Mouse (Mus musculus) cortical plate, adult 2 months (tissue): ENCODE data around the gene Gm6583.

Source experiments
- CTCF ChIP-seq: fragments of 200-500 bp; IDR thresholded peaks from 2 replicates; pipeline ENCODE4 v1.5.1; 2011; ENCODE audit warnings: mild to moderate bottlenecking, control low read depth, low read length; ENCODE audit not compliant: insufficient read depth; ENCODE audit errors: extremely low read depth
- POLR2A ChIP-seq: fragments of 200-500 bp; IDR thresholded peaks from 2 replicates; pipeline ENCODE4 v1.6.1; 2011; ENCODE audit warnings: mild to moderate bottlenecking, low read length, control low read depth; ENCODE audit not compliant: insufficient read depth; ENCODE audit errors: extremely low read depth

DNA sequence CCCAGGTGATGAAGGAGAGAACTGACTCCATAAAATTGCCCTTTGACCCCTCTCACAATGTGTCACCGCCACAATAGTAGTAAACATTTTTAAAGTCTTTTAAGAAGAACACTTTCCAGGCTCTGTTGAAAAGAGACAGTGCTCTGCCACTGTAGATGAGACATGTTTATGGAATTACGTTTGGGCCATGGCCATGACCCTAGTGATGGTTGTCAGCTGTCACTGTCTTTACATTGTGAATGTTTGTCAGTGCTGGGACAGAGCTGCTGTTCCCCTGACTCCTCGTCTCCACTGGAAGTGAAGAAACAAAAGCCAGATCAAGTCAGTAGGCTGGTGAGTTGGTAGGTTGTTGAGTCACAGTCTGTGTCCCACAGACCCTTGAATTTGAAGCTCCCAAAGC is 46.6 kb upstream of the Gm6583 start:
- TF ChIP-seq POLR2A (no peak), CTCF (no peak)
